In genomic region chr10:66995181-66995580, GRCm38 (mm10) we compare ENCODE assay signal across 9 mouse cellular contexts.
DNase-seq lines count a peak whose midpoint lies in the region; ATAC-seq and TF ChIP-seq lines count a peak whose summit lies in the region.
"Had no signal": no experiment of that assay in that cellular context is flagged by ENCODE, and none has a peak within 500 bp of the region (broad histone marks: within the 10 kb centered on the region; RNA-seq: fewer than 3 reads in every experiment).

No protein-coding gene starts in this region.

- no peak for TF ChIP-seq CTCF in gastrocnemius, adult 2 months (IDR thresholded peaks at IDR 0.05)

- H3K4me1 ChIP-seq in heart, embryonic 16.5 days (ENCODE audit: control insufficient read depth, insufficient read depth, low read length) = peaks cover 21% of the 10 kb centered on the region

- DNase-seq in heart, adult 8-10 months (ENCODE audit: low spot score) = no peak
- DNase-seq in right cerebral cortex, postnatal 10 days (ENCODE audit: low spot score in 2 of 2) = peak; percentile 39 to 51
- DNase-seq in right cerebral cortex, adult 18-20 months = no peak
- peak; percentile 27 for DNase-seq in heart, postnatal 4 days
- DNase-seq in gastrocnemius, adult 18-20 months (ENCODE audit: low spot score) = no peak
- DNase-seq in thymus, postnatal 36 days = no peak
- no peak for DNase-seq in gastrocnemius, adult 2 months

- H3K27me3 ChIP-seq in heart, embryonic 16.5 days (ENCODE audit: control insufficient read depth, insufficient read depth, low read length) = no peaks in the 10 kb centered on the region

- H3K9me3 ChIP-seq in heart, embryonic 16.5 days (replicated peaks; ENCODE audit: control insufficient read depth, low read length) = no peaks in the 10 kb centered on the region; the same call in 1 of the 2 replicates

- intact Hi-C loops in gastrocnemius, adult 2 months (cut with DNase I) = no loop called here

- peak overlapping the region; percentile 80 for H3K27ac ChIP-seq in heart, embryonic 16.5 days (ENCODE audit: low read length)
- no peak overlapping the region for H3K27ac ChIP-seq in gastrocnemius, adult 2 months

- no peak overlapping the region for H3K4me3 ChIP-seq in heart, embryonic 16.5 days (ENCODE audit: low read length)
- no peak overlapping the region for H3K4me3 ChIP-seq in gastrocnemius, adult 2 months

- 46% methylated on average over 6 of the region's 6 CpGs for WGBS in heart, embryonic 16.5 days

- no peak overlapping the region; the same call in 1 of the 2 replicates for H3K9ac ChIP-seq in heart, embryonic 16.5 days (ENCODE audit: low read length)

- no peaks in the 10 kb centered on the region for H3K36me3 ChIP-seq in heart, embryonic 16.5 days (ENCODE audit: control insufficient read depth, insufficient read depth)

- H3K4me2 ChIP-seq in heart, embryonic 16.5 days (ENCODE audit: low read depth, low read length) = no peak overlapping the region
- H3K4me2 ChIP-seq: liver, embryonic 11.5 days had no signal

- no peak for ATAC-seq in heart, embryonic 16.5 days (replicated peaks; ENCODE audit: extremely low read depth, insufficient read depth, low FRiP score)

Comparison
In these comparisons a context has a peak if more than half of its experiments do, and no peak if none do; other contexts are left out.
1. DNase-seq: peak in right cerebral cortex, postnatal 10 days (2 of 2) and heart, postnatal 4 days (single experiment); none in heart, adult 8-10 months (single experiment), right cerebral cortex, adult 18-20 months (single experiment), gastrocnemius, adult 18-20 months (single experiment), thymus, postnatal 36 days (0 of 2) and gastrocnemius, adult 2 months (single experiment).